Comparison of ENCODE assay signal across 11 mouse cellular contexts in the genomic region with DNA sequence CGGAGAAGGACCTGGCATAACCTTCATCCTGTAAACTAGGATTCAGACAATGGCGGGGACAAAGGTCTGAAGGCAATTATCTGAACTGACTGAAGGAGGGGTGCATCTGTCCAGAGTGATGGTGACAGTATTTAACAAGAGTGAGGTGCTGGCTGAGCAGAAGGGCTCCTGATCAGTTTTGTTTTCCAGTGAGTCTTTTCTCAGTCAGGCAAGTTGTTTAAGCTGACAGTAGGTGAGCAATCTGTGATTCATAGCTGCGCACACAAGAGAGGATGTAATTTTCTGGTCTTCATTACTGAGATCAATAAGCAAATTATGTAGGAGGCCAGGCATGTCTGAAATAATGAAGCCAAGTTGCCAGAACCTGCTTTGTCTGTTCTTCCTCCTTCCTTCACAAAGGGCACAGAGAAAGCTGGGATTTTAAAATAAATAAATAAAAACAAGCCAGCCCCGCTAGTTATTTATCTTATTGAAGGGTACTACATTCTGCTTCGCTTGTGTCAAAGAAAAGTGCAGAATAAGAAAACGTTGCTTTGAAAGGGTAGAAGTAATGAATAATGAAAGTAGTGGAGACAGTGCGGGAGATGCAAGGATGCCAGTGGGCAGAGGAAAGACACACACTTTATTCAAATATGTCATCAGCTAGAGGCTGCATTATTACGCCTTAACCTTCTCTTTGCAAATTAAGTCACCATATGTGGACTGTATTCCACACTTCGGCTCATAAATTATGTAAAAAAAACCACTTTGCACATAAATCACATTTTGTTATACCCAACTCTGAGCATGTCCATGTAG.
DNase-seq lines count a peak whose midpoint lies in the region; ATAC-seq and TF ChIP-seq lines count a peak whose summit lies in the region.
"Had no signal": no experiment of that assay in that cellular context is flagged by ENCODE, and none has a peak within 500 bp of the region (broad histone marks: within the 10 kb centered on the region; RNA-seq: fewer than 3 reads in every experiment).

No protein-coding gene starts in this region.

- H3K36me3 ChIP-seq in liver, embryonic 12.5 days: no peaks in the 10 kb centered on the region
- no peaks in the 10 kb centered on the region for H3K36me3 ChIP-seq in liver, postnatal 0 days (replicated peaks; ENCODE audit: insufficient read depth, low read length)
- H3K36me3 ChIP-seq in forebrain, embryonic 16.5 days (ENCODE audit: control insufficient read depth, insufficient read depth): no peaks in the 10 kb centered on the region
- H3K36me3 ChIP-seq in midbrain, postnatal 0 days (ENCODE audit: insufficient read depth, low read length): no peaks in the 10 kb centered on the region

- peak; percentile 44 for ATAC-seq in frontal cortex, adult (ENCODE audit: low TSS enrichment)
- no peak for ATAC-seq in liver, embryonic 12.5 days
- no peak for ATAC-seq in liver, postnatal 0 days
- peak; percentile 66 for ATAC-seq in forebrain, embryonic 16.5 days
- ATAC-seq in midbrain, postnatal 0 days (ENCODE audit: low FRiP score): no peak

- no peaks in the 10 kb centered on the region for H3K27me3 ChIP-seq in liver, embryonic 12.5 days (replicated peaks)
- H3K27me3 ChIP-seq in liver, postnatal 0 days (ENCODE audit: insufficient read depth, low read length): no peaks in the 10 kb centered on the region
- H3K27me3 ChIP-seq in forebrain, embryonic 16.5 days (replicated peaks; ENCODE audit: control insufficient read depth, insufficient read depth, low read length): no peaks in the 10 kb centered on the region
- no peaks in the 10 kb centered on the region for H3K27me3 ChIP-seq in midbrain, postnatal 0 days (ENCODE audit: insufficient read depth, low read length)

- H3K9me3 ChIP-seq in liver, embryonic 12.5 days (replicated peaks): no peaks in the 10 kb centered on the region
- no peaks in the 10 kb centered on the region for H3K9me3 ChIP-seq in liver, postnatal 0 days (ENCODE audit: low read length)
- H3K9me3 ChIP-seq in forebrain, embryonic 16.5 days (ENCODE audit: control insufficient read depth, low read length): no peaks in the 10 kb centered on the region
- no peaks in the 10 kb centered on the region for H3K9me3 ChIP-seq in midbrain, postnatal 0 days (ENCODE audit: low read length)

- DNase-seq in frontal cortex, postnatal 14 days (ENCODE audit: low spot score in 2 of 2): no peak
- DNase-seq in liver, postnatal 0 days: no peak
- DNase-seq in midbrain, postnatal 0 days (ENCODE audit: low spot score): peak; percentile 5
- DNase-seq in cerebellum, postnatal 4 days (ENCODE audit: low spot score in 2 of 2): no peak
- DNase-seq in left cerebral cortex, adult 2 months (ENCODE audit: extremely low spot score in 1 of 2, low spot score in 2 of 2): no peak
- DNase-seq: adrenal gland, adult 2 months; lung, postnatal 10 days had no signal

- H3K4me2 ChIP-seq in liver, embryonic 12.5 days: 0 out of 2 replicates have a peak overlapping the region, but pooled peaks have one; percentile 6
- H3K4me2 ChIP-seq in liver, postnatal 0 days (ENCODE audit: low read depth, low read length): no peak overlapping the region
- peak overlapping the region; percentile 1 for H3K4me2 ChIP-seq in forebrain, embryonic 16.5 days (ENCODE audit: low read length)
- peak overlapping the region; percentile 21 for H3K4me2 ChIP-seq in midbrain, postnatal 0 days (ENCODE audit: low read depth, low read length, poor library complexity, severe bottlenecking)

- H3K4me3 ChIP-seq in liver, embryonic 12.5 days: no peak overlapping the region
- no peak overlapping the region for H3K4me3 ChIP-seq in liver, postnatal 0 days (ENCODE audit: low read depth, low read length)
- H3K4me3 ChIP-seq in forebrain, embryonic 16.5 days (replicated peaks; ENCODE audit: low read length): no peak overlapping the region; the same call in 1 of the 2 replicates
- no peak overlapping the region for H3K4me3 ChIP-seq in midbrain, postnatal 0 days (ENCODE audit: low read depth, low read length)
- H3K4me3 ChIP-seq in left cerebral cortex, adult 2 months: no peak overlapping the region

- no peak for TF ChIP-seq EP300 in liver, postnatal 0 days (IDR thresholded peaks at IDR 0.05; ENCODE audit: low read depth)

- H3K4me1 ChIP-seq in liver, embryonic 12.5 days: no peaks in the 10 kb centered on the region
- H3K4me1 ChIP-seq in liver, postnatal 0 days (ENCODE audit: insufficient read depth): no peaks in the 10 kb centered on the region
- peaks cover 9% of the 10 kb centered on the region for H3K4me1 ChIP-seq in forebrain, embryonic 16.5 days (replicated peaks; ENCODE audit: control insufficient read depth, insufficient read depth, low read length)
- no peaks in the 10 kb centered on the region for H3K4me1 ChIP-seq in midbrain, postnatal 0 days (ENCODE audit: insufficient read depth, low read length)

- intact Hi-C loops in left cerebral cortex, adult 2 months (cut with DNase I): no loop called here

- H3K27ac ChIP-seq in liver, embryonic 12.5 days: no peak overlapping the region
- H3K27ac ChIP-seq in liver, postnatal 0 days (ENCODE audit: low read depth): no peak overlapping the region
- no peak overlapping the region for H3K27ac ChIP-seq in forebrain, embryonic 16.5 days (ENCODE audit: low read length)
- H3K27ac ChIP-seq in midbrain, postnatal 0 days (ENCODE audit: low read depth, low read length): no peak overlapping the region
- H3K27ac ChIP-seq in left cerebral cortex, adult 2 months: no peak overlapping the region
- H3K27ac ChIP-seq: kidney, postnatal 0 days had no signal

- WGBS in liver, embryonic 12.5 days (ENCODE audit: insufficient replicate concordance): 48% methylated on average over 9 of the region's 9 CpGs
- WGBS in liver, postnatal 0 days (ENCODE audit: insufficient replicate concordance): 48% methylated on average over 9 of the region's 9 CpGs
- 32% methylated on average over 9 of the region's 9 CpGs for WGBS in forebrain, embryonic 16.5 days
- WGBS in midbrain, postnatal 0 days: 42% methylated on average over 9 of the region's 9 CpGs

- TF ChIP-seq CTCF in liver, postnatal 0 days (IDR thresholded peaks at IDR 0.05; ENCODE audit: low read depth): no peak
- no peak for TF ChIP-seq CTCF in midbrain, postnatal 0 days (IDR thresholded peaks at IDR 0.05)
- TF ChIP-seq CTCF in left cerebral cortex, adult 2 months (IDR thresholded peaks at IDR 0.05): no peak

- no peak overlapping the region for H3K9ac ChIP-seq in liver, embryonic 12.5 days
- no peak overlapping the region for H3K9ac ChIP-seq in liver, postnatal 0 days (replicated peaks)
- H3K9ac ChIP-seq in forebrain, embryonic 16.5 days (replicated peaks; ENCODE audit: low read depth, low read length): no peak overlapping the region
- H3K9ac ChIP-seq in midbrain, postnatal 0 days (replicated peaks; ENCODE audit: low read length, poor library complexity, severe bottlenecking): no peak overlapping the region

Comparison
In these comparisons a context has a peak if more than half of its experiments do, and no peak if none do; other contexts are left out.
1. ATAC-seq: peak in frontal cortex, adult (single experiment) and forebrain, embryonic 16.5 days (single experiment); none in liver, embryonic 12.5 days (single experiment), liver, postnatal 0 days (single experiment) and midbrain, postnatal 0 days (single experiment).